Mouse (Mus musculus): ENCODE results near the gene Xrn1. TPM values are rescaled to one million over a fixed set of nuclear protein-coding genes. Genes with fewer than 3 reads are reported as not detected.
"Not testable (repeated sequence)": the region's sequence is repeated elsewhere in the genome, so short reads cannot be mapped to it uniquely, and the experiment has no call there.

The Xrn1 gene
- polyA plus RNA-seq, 1 experiment = 1.4 TPM

DNA sequence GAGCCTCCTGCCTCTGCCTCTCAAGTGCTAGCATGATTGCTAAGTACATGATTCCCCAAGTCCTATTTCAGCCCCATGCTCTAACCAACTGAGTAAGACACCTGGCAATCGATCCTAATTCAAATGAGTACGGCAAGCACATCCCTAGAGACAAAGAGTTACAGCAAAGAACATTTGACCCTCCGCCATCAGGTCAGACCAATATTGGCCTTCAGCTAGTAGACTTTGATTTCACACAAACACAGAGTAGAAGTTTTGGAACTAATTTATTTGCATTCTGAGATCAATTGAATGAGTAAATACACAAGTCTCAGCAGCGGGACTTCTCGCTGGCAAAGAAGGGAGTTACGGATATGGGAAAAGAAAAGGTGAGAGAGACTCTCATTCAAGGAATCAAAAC is 130.7 kb downstream of the Xrn1 start:
- no peak overlapping the region for H3K4me3 ChIP-seq (replicated peaks)
- no peaks in the 10 kb centered on the region for H3K36me3 ChIP-seq (replicated peaks; ENCODE audit: low read length)
- TF ChIP-seq GATA1 (IDR thresholded peaks at IDR 0.05; ENCODE audit: borderline replicate concordance, low read length) (no peak), FLI1 (IDR thresholded peaks at IDR 0.05; ENCODE audit: low read length) (no peak)
- H3K9me3 ChIP-seq = peaks cover 9% of the 10 kb centered on the region; the same call in 1 of the 2 replicates
- peaks cover 4% of the 10 kb centered on the region; the same call in 1 of the 2 replicates for H3K4me1 ChIP-seq
- no peaks in the 10 kb centered on the region for H3K27me3 ChIP-seq (replicated peaks)

GRCm38 (mm10) chr9:96087671-96088070 is 133.1 kb downstream of the Xrn1 start:
- peaks cover 12% of the 10 kb centered on the region for H3K9me3 ChIP-seq

DNA sequence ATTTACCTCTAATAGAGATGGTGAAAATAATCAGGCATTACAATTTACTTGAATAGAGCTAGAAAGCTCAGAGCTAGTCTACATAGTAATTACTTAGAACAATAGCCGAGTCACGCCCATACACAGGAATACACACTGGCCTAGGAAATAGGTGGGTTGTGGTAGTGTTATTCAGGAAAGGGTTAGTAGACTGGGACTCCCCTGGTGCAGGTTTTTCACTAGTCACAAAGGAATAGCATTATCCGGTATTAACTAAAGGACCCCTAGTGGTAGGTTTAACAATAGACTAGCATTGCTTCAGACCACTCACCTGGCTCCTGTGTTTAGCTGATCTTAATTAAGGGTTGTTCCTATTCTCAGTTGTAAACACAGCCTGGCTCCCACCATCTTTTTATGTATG is 133.9 kb downstream of the Xrn1 start:
- not testable (repeated sequence) for H3K36me3 ChIP-seq (replicated peaks; ENCODE audit: low read length); H3K27me3 ChIP-seq (replicated peaks); H3K4me1 ChIP-seq; H3K4me3 ChIP-seq (replicated peaks)
- peaks cover 16% of the 10 kb centered on the region for H3K9me3 ChIP-seq

More at GRCm38 (mm10) chr9:96087671-96088070, 133.1 kb downstream of the Xrn1 start:
- Histone ChIP-seq H3K36me3 (replicated peaks; ENCODE audit: low read length) (no peaks in the 10 kb centered on the region), H3K27me3 (replicated peaks) (no peaks in the 10 kb centered on the region), H3K4me1 (peaks cover 4% of the 10 kb centered on the region; the same call in 1 of the 2 replicates), H3K4me3 (replicated peaks) (no peak overlapping the region)
- no peak for TF ChIP-seq FLI1 (IDR thresholded peaks at IDR 0.05; ENCODE audit: low read length)
- TF ChIP-seq GATA1 (IDR thresholded peaks at IDR 0.05; ENCODE audit: borderline replicate concordance, low read length) = no peak

GRCm38 (mm10) chr9:96092637-96093036 is 138.1 kb downstream of the Xrn1 start:
- H3K27me3 ChIP-seq (replicated peaks) = not testable (repeated sequence)
- H3K9me3 ChIP-seq = peaks cover 48% of the 10 kb centered on the region

GRCm38 (mm10) chr9:96093221-96093620 is 138.7 kb downstream of the Xrn1 start:
- H3K4me1 ChIP-seq = peaks cover 4% of the 10 kb centered on the region; the same call in 1 of the 2 replicates
- H3K36me3 ChIP-seq (replicated peaks; ENCODE audit: low read length) = no peaks in the 10 kb centered on the region
- H3K4me3 ChIP-seq (replicated peaks) = no peak overlapping the region
- peaks cover 3% of the 10 kb centered on the region for H3K27me3 ChIP-seq (replicated peaks)
- peaks cover 48% of the 10 kb centered on the region for H3K9me3 ChIP-seq
- TF ChIP-seq FLI1 (IDR thresholded peaks at IDR 0.05; ENCODE audit: low read length) = no peak
- no peak for TF ChIP-seq GATA1 (IDR thresholded peaks at IDR 0.05; ENCODE audit: borderline replicate concordance, low read length)

More at GRCm38 (mm10) chr9:96092637-96093036, 138.1 kb downstream of the Xrn1 start:
- not testable (repeated sequence) for H3K36me3 ChIP-seq (replicated peaks; ENCODE audit: low read length); H3K4me1 ChIP-seq; H3K4me3 ChIP-seq (replicated peaks)

DNA sequence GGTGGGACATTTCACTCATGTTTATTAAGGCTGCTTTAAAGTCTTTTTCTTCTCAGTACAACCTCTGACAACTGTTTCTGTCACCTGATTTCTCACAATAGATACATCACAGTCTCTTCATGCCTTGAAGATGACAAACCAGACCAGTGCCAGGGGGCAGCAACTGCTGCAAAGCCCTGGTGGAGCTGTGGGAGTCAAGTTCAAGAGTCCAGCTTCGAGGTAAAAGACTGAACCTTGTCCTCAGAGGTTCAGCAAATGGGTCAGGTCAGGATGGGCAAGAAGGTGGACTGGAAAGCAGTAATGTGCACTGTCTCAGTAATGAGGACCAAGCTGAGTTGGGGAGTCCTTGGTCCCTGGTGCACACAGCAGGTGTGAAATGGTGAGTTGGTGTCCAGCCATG is 139.8 kb downstream of the Xrn1 start:
- Histone ChIP-seq H3K4me1 (peaks cover under 1% of the 10 kb centered on the region; the same call in 1 of the 2 replicates), H3K36me3 (replicated peaks; ENCODE audit: low read length) (no peaks in the 10 kb centered on the region), H3K9me3 (peaks cover 57% of the 10 kb centered on the region), H3K27me3 (replicated peaks) (peaks cover 3% of the 10 kb centered on the region), H3K4me3 (replicated peaks) (peak overlapping the region; percentile 48)
- TF ChIP-seq FLI1 (IDR thresholded peaks at IDR 0.05; ENCODE audit: low read length) (no peak), GATA1 (IDR thresholded peaks at IDR 0.05; ENCODE audit: borderline replicate concordance, low read length) (no peak)

DNA sequence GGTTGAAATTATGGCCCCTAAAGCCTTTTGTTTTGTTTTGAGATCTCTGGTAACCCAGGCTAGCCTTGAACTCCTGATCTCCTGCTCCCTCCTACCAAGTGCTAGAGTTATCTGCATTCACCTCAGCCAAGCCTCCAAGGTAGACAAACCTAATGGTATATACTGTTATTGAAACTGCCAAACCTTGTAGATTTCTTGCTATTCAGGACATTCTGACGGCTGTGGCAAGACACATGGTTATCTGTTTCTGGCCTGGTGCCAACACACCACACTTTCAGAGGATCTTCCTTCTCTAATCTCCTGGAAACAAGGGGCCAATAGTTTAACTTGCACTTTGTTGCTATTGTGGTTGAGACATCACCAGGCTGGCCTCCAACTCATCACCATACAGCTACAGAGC is 140.6 kb downstream of the Xrn1 start:
- no peaks in the 10 kb centered on the region for H3K36me3 ChIP-seq (replicated peaks; ENCODE audit: low read length)
- H3K9me3 ChIP-seq = peaks cover 65% of the 10 kb centered on the region
- H3K4me1 ChIP-seq = no peaks in the 10 kb centered on the region
- TF ChIP-seq FLI1 (IDR thresholded peaks at IDR 0.05; ENCODE audit: low read length) = no peak
- TF ChIP-seq GATA1 (IDR thresholded peaks at IDR 0.05; ENCODE audit: borderline replicate concordance, low read length) = no peak
- H3K27me3 ChIP-seq (replicated peaks) = peaks cover 3% of the 10 kb centered on the region
- H3K4me3 ChIP-seq (replicated peaks) = no peak overlapping the region

- Histone ChIP-seq H3K4me1 (no peaks in the 10 kb centered on the region), H3K27me3 (replicated peaks) (no peaks in the 10 kb centered on the region), H3K36me3 (replicated peaks; ENCODE audit: low read length) (no peaks in the 10 kb centered on the region), H3K9me3 (peaks cover 43% of the 10 kb centered on the region), H3K4me3 (replicated peaks) (no peak overlapping the region)
- TF ChIP-seq GATA1 (IDR thresholded peaks at IDR 0.05; ENCODE audit: borderline replicate concordance, low read length) (no peak), FLI1 (IDR thresholded peaks at IDR 0.05; ENCODE audit: low read length) (no peak)
Measured at GRCm38 (mm10) chr9:96102846-96103245, 148.3 kb downstream of the Xrn1 start.

Other genes starting within 250 kb of the Xrn1 start
- 1.4 and 14.1 TPM in 2 replicates for gene Trpc1, start 204.4 kb upstream of the Xrn1 start, polyA plus RNA-seq (2012; ENCODE audit: insufficient read depth, low replicate concordance)
- 4.0 and 14.4 TPM in 2 replicates for gene Pls1, start 109.4 kb upstream of the Xrn1 start, polyA plus RNA-seq (2012; ENCODE audit: insufficient read depth, low replicate concordance)
- gene Atr, start 97.2 kb upstream of the Xrn1 start, polyA plus RNA-seq (2012; ENCODE audit: insufficient read depth, low replicate concordance) = 0.63 TPM in 1 of 2 replicates, not detected in the other
- gene Gk5, start 164.6 kb downstream of the Xrn1 start, polyA plus RNA-seq (2012; ENCODE audit: insufficient read depth, low replicate concordance) = 0.28 TPM in 1 of 2 replicates, not detected in the other
- 1.9 and 3.5 TPM in 2 replicates for gene Tfdp2, start 241.5 kb downstream of the Xrn1 start, polyA plus RNA-seq (2012; ENCODE audit: insufficient read depth, low replicate concordance)

Measured in megakaryocyte, embryonic 14.5 days (primary cell).